Mouse (Mus musculus): ENCODE data around the gene Mpst. TPM values are rescaled to one million over a fixed set of nuclear protein-coding genes. Genes with fewer than 3 reads are reported as not detected.

Mpst gene
- total RNA-seq, 2 experiments from 2014 or later = 10.4 to 39.6 TPM

- ATAC-seq (replicated peaks; ENCODE audit: low FRiP score, poor library complexity, severe bottlenecking) = no peak
Observed at GRCm38 (mm10) chr15:78434896-78435520, 28.8 kb downstream of the Mpst start.

GRCm38 (mm10) chr15:78435681-78436080 lies 29.5 kb downstream of the Mpst start:
- no peak for ATAC-seq (replicated peaks; ENCODE audit: low FRiP score, poor library complexity, severe bottlenecking)

GRCm38 (mm10) chr15:78436380-78437192 lies 30.4 kb downstream of the Mpst start:
- ATAC-seq (replicated peaks; ENCODE audit: low FRiP score, poor library complexity, severe bottlenecking) = no peak

GRCm38 (mm10) chr15:78437237-78438017 lies 31.2 kb downstream of the Mpst start:
- ATAC-seq (replicated peaks; ENCODE audit: low FRiP score, poor library complexity, severe bottlenecking) = no peak

GRCm38 (mm10) chr15:78438018-78438394 lies 31.8 kb downstream of the Mpst start:
- no peak for ATAC-seq (replicated peaks; ENCODE audit: low FRiP score, poor library complexity, severe bottlenecking)

- ATAC-seq (replicated peaks; ENCODE audit: low FRiP score, poor library complexity, severe bottlenecking) = no peak
Observed at GRCm38 (mm10) chr15:78438505-78438904, 32.3 kb downstream of the Mpst start.

- no peak for ATAC-seq (replicated peaks; ENCODE audit: low FRiP score, poor library complexity, severe bottlenecking)
Observed at GRCm38 (mm10) chr15:78438973-78439372, 32.8 kb downstream of the Mpst start.

GRCm38 (mm10) chr15:78442231-78442630 lies 36.0 kb downstream of the Mpst start:
- no peak for ATAC-seq (replicated peaks; ENCODE audit: low FRiP score, poor library complexity, severe bottlenecking)

GRCm38 (mm10) chr15:78443857-78444256 lies 37.6 kb downstream of the Mpst start:
- no peak for ATAC-seq (replicated peaks; ENCODE audit: low FRiP score, poor library complexity, severe bottlenecking)

GRCm38 (mm10) chr15:78447121-78447520 lies 40.9 kb downstream of the Mpst start:
- ATAC-seq (replicated peaks; ENCODE audit: low FRiP score, poor library complexity, severe bottlenecking) = no peak

GRCm38 (mm10) chr15:78447746-78448535 lies 41.7 kb downstream of the Mpst start:
- peak; percentile 71 for ATAC-seq (replicated peaks; ENCODE audit: low FRiP score, poor library complexity, severe bottlenecking)

GRCm38 (mm10) chr15:78449131-78449530 lies 42.9 kb downstream of the Mpst start:
- no peak for ATAC-seq (replicated peaks; ENCODE audit: low FRiP score, poor library complexity, severe bottlenecking)

- ATAC-seq (replicated peaks; ENCODE audit: low FRiP score, poor library complexity, severe bottlenecking) = 0 out of 2 replicates have a peak, but pooled peaks have one; percentile 33
Observed at GRCm38 (mm10) chr15:78449694-78450418, 43.6 kb downstream of the Mpst start.

- no peak for ATAC-seq (replicated peaks; ENCODE audit: low FRiP score, poor library complexity, severe bottlenecking)
Observed at GRCm38 (mm10) chr15:78450419-78450768, 44.2 kb downstream of the Mpst start.

- ATAC-seq (replicated peaks; ENCODE audit: low FRiP score, poor library complexity, severe bottlenecking) = no peak
Observed at GRCm38 (mm10) chr15:78451201-78451600, 45.0 kb downstream of the Mpst start.

- no peak for ATAC-seq (replicated peaks; ENCODE audit: low FRiP score, poor library complexity, severe bottlenecking)
Observed at GRCm38 (mm10) chr15:78452929-78453328, 46.7 kb downstream of the Mpst start.

GRCm38 (mm10) chr15:78455168-78455567 lies 49.0 kb downstream of the Mpst start:
- no peak for ATAC-seq (replicated peaks; ENCODE audit: low FRiP score, poor library complexity, severe bottlenecking)

GRCm38 (mm10) chr15:78456051-78456450 lies 49.8 kb downstream of the Mpst start:
- ATAC-seq (replicated peaks; ENCODE audit: low FRiP score, poor library complexity, severe bottlenecking) = no peak

- no peak for ATAC-seq (replicated peaks; ENCODE audit: low FRiP score, poor library complexity, severe bottlenecking)
Observed at GRCm38 (mm10) chr15:78457193-78457592, 51.0 kb downstream of the Mpst start.

All from erythroblast, adult 5-6 weeks (primary cell).